Mouse (Mus musculus): ENCODE data around the gene Gstp1. TPM values are rescaled to one million over a fixed set of nuclear protein-coding genes. Genes with fewer than 3 reads are reported as not detected.
A peak's percentile ranks its signal among the peaks of the same experiment; 100 is the strongest.

The Gstp1 gene
- polyA plus RNA-seq, 1 experiment from 2014 or later, result 497 TPM

GRCm38 (mm10) chr19:3991966-3992365 lies 45.8 kb downstream of the Gstp1 start:
- ATAC-seq (ENCODE audit: low FRiP score) (no peak), DNase-seq (ENCODE audit: low spot score) (no peak)
- Histone ChIP-seq H3K9me3 (ENCODE audit: control insufficient read depth, low read length) (no peaks in the 10 kb centered on the region), H3K4me3 (replicated peaks; ENCODE audit: low read length) (no peak overlapping the region), H3K4me2 (replicated peaks) (no peak overlapping the region), H3K27ac (no peak overlapping the region), H3K9ac (no peak overlapping the region), H3K36me3 (replicated peaks; ENCODE audit: control insufficient read depth, insufficient read depth) (no peaks in the 10 kb centered on the region), H3K4me1 (replicated peaks; ENCODE audit: control insufficient read depth, insufficient read depth, low read length) (no peaks in the 10 kb centered on the region), H3K27me3 (ENCODE audit: control insufficient read depth, insufficient read depth, low read length) (no peaks in the 10 kb centered on the region)
- WGBS, result 86% methylated on average over 3 of the region's 3 CpGs

GRCm38 (mm10) chr19:3991562-3991961 lies 46.2 kb downstream of the Gstp1 start:
- H3K9me3 ChIP-seq (ENCODE audit: control insufficient read depth, low read length), result no peaks in the 10 kb centered on the region
- ATAC-seq (ENCODE audit: low FRiP score) (no peak), DNase-seq (ENCODE audit: low spot score) (no peak)
- H3K27me3 ChIP-seq (ENCODE audit: control insufficient read depth, insufficient read depth, low read length), result no peaks in the 10 kb centered on the region
- H3K9ac ChIP-seq, result no peak overlapping the region
- H3K4me3 ChIP-seq (replicated peaks; ENCODE audit: low read length), result no peak overlapping the region
- H3K4me1 ChIP-seq (replicated peaks; ENCODE audit: control insufficient read depth, insufficient read depth, low read length), result 0 out of 2 replicates have a peak, but pooled peaks cover under 1% of the 10 kb centered on the region
- WGBS, result 95% methylated on average over 3 of the region's 3 CpGs
- H3K36me3 ChIP-seq (replicated peaks; ENCODE audit: control insufficient read depth, insufficient read depth), result no peaks in the 10 kb centered on the region
- H3K4me2 ChIP-seq (replicated peaks), result no peak overlapping the region
- no peak overlapping the region for H3K27ac ChIP-seq

- Histone ChIP-seq H3K9ac (no peak overlapping the region), H3K4me2 (replicated peaks) (no peak overlapping the region), H3K4me1 (replicated peaks; ENCODE audit: control insufficient read depth, insufficient read depth, low read length) (0 out of 2 replicates have a peak, but pooled peaks cover 3% of the 10 kb centered on the region), H3K9me3 (ENCODE audit: control insufficient read depth, low read length) (no peaks in the 10 kb centered on the region), H3K27ac (no peak overlapping the region), H3K36me3 (replicated peaks; ENCODE audit: control insufficient read depth, insufficient read depth) (no peaks in the 10 kb centered on the region), H3K27me3 (ENCODE audit: control insufficient read depth, insufficient read depth, low read length) (no peaks in the 10 kb centered on the region), H3K4me3 (replicated peaks; ENCODE audit: low read length) (no peak overlapping the region)
- ATAC-seq (ENCODE audit: low FRiP score) (no peak), DNase-seq (ENCODE audit: low spot score) (no peak)
- 33% methylated on average over 6 of the region's 6 CpGs for WGBS
Observed at GRCm38 (mm10) chr19:3990804-3991203, 47.0 kb downstream of the Gstp1 start.

GRCm38 (mm10) chr19:3988750-3989149 lies 49.0 kb downstream of the Gstp1 start:
- WGBS, result 90% methylated on average over 4 of the region's 4 CpGs
- ATAC-seq (ENCODE audit: low FRiP score) (no peak), DNase-seq (ENCODE audit: low spot score) (no peak)

GRCm38 (mm10) chr19:3988066-3988465 lies 49.7 kb downstream of the Gstp1 start:
- ATAC-seq (ENCODE audit: low FRiP score) (no peak), DNase-seq (ENCODE audit: low spot score) (no peak)
- Histone ChIP-seq H3K9ac (no peak overlapping the region), H3K36me3 (replicated peaks; ENCODE audit: control insufficient read depth, insufficient read depth) (no peaks in the 10 kb centered on the region), H3K4me2 (replicated peaks) (no peak overlapping the region), H3K9me3 (ENCODE audit: control insufficient read depth, low read length) (no peaks in the 10 kb centered on the region), H3K27ac (no peak overlapping the region), H3K4me1 (replicated peaks; ENCODE audit: control insufficient read depth, insufficient read depth, low read length) (0 out of 2 replicates have a peak, but pooled peaks cover 3% of the 10 kb centered on the region), H3K4me3 (replicated peaks; ENCODE audit: low read length) (no peak overlapping the region), H3K27me3 (ENCODE audit: control insufficient read depth, insufficient read depth, low read length) (no peaks in the 10 kb centered on the region)
- 88% methylated on average over 14 of the region's 14 CpGs for WGBS

More at GRCm38 (mm10) chr19:3988750-3989149, 49.0 kb downstream of the Gstp1 start:
- Histone ChIP-seq H3K4me2 (replicated peaks) (no peak overlapping the region), H3K4me3 (replicated peaks; ENCODE audit: low read length) (no peak overlapping the region), H3K27ac (no peak overlapping the region), H3K4me1 (replicated peaks; ENCODE audit: control insufficient read depth, insufficient read depth, low read length) (0 out of 2 replicates have a peak, but pooled peaks cover 3% of the 10 kb centered on the region), H3K9me3 (ENCODE audit: control insufficient read depth, low read length) (no peaks in the 10 kb centered on the region), H3K27me3 (ENCODE audit: control insufficient read depth, insufficient read depth, low read length) (no peaks in the 10 kb centered on the region), H3K36me3 (replicated peaks; ENCODE audit: control insufficient read depth, insufficient read depth) (no peaks in the 10 kb centered on the region), H3K9ac (no peak overlapping the region)

- Histone ChIP-seq H3K27me3 (ENCODE audit: control insufficient read depth, insufficient read depth, low read length) (no peaks in the 10 kb centered on the region), H3K9ac (no peak within 1 kb of the TSS), H3K4me1 (replicated peaks; ENCODE audit: control insufficient read depth, insufficient read depth, low read length) (0 out of 2 replicates have a peak, but pooled peaks cover 3% of the 10 kb centered on the region), H3K27ac (no peak within 1 kb of the TSS), H3K36me3 (replicated peaks; ENCODE audit: control insufficient read depth, insufficient read depth) (no peaks in the 10 kb centered on the region), H3K9me3 (ENCODE audit: control insufficient read depth, low read length) (no peaks in the 10 kb centered on the region), H3K4me2 (replicated peaks) (no peak within 1 kb of the TSS), H3K4me3 (replicated peaks; ENCODE audit: low read length) (no peak within 1 kb of the TSS)
- DNase-seq (ENCODE audit: low spot score) (peak; percentile 31), ATAC-seq (ENCODE audit: low FRiP score) (no peak)
- WGBS, result 15% methylated on average over 8 of the region's 8 CpGs
Observed at GRCm38 (mm10) chr19:3986334-3986733, 51.5 kb downstream of the Gstp1 start, which contains the start of gene Acy3. Acy3 (plus strand) TSS chr19:3986570.

Other genes starting within 250 kb of the Gstp1 start
- 54.7 and 60.8 TPM in 2 replicates for gene Chka, start 186.2 kb downstream of the Gstp1 start, polyA plus RNA-seq (2014; fragmentation: Nextera tagmentation; extraction: Ambion mirVana)
- gene Tcirg1, start 130.9 kb downstream of the Gstp1 start, polyA plus RNA-seq (2014; fragmentation: Nextera tagmentation; extraction: Ambion mirVana), result 11.6 and 13.3 TPM in 2 replicates
- gene Ndufs8, start 125.2 kb downstream of the Gstp1 start, polyA plus RNA-seq (2014; fragmentation: Nextera tagmentation; extraction: Ambion mirVana), result 310 and 332 TPM in 2 replicates
- gene Aldh3b1, start 108.2 kb downstream of the Gstp1 start, polyA plus RNA-seq (2014; fragmentation: Nextera tagmentation; extraction: Ambion mirVana), result 2.4 and 3.3 TPM in 2 replicates
- 9.7 and 10.4 TPM in 2 replicates for gene Unc93b1, start 102.8 kb downstream of the Gstp1 start, polyA plus RNA-seq (2014; fragmentation: Nextera tagmentation; extraction: Ambion mirVana)
- gene Aldh3b3, start 79.3 kb downstream of the Gstp1 start, polyA plus RNA-seq (2014; fragmentation: Nextera tagmentation; extraction: Ambion mirVana), result not detected in 2 replicates
- gene Aldh3b2, start 65.7 kb downstream of the Gstp1 start, polyA plus RNA-seq (2014; fragmentation: Nextera tagmentation; extraction: Ambion mirVana), result 0.13 and 0.32 TPM in 2 replicates
- 2.1 and 3.6 TPM in 2 replicates for gene Acy3, start 51.4 kb downstream of the Gstp1 start, polyA plus RNA-seq (2014; fragmentation: Nextera tagmentation; extraction: Ambion mirVana)
- gene Tbx10, start 45.2 kb downstream of the Gstp1 start, polyA plus RNA-seq (2014; fragmentation: Nextera tagmentation; extraction: Ambion mirVana), result 0.46 TPM in 2 replicates
- gene Nudt8, start 37.4 kb downstream of the Gstp1 start, polyA plus RNA-seq (2014; fragmentation: Nextera tagmentation; extraction: Ambion mirVana), result 23.5 TPM in 2 replicates
- gene Gm49405, start 37.4 kb downstream of the Gstp1 start, polyA plus RNA-seq (2014; fragmentation: Nextera tagmentation; extraction: Ambion mirVana), result 2.7 and 3.4 TPM in 2 replicates
- 4.1 and 5.0 TPM in 2 replicates for gene Doc2g, start 34.7 kb downstream of the Gstp1 start, polyA plus RNA-seq (2014; fragmentation: Nextera tagmentation; extraction: Ambion mirVana)
- 242 and 259 TPM in 2 replicates for gene Ndufv1, start 25.2 kb downstream of the Gstp1 start, polyA plus RNA-seq (2014; fragmentation: Nextera tagmentation; extraction: Ambion mirVana)
- 1.7 TPM in 1 of 2 replicates, not detected in the other for gene Gstp2, start 8.0 kb upstream of the Gstp1 start, polyA plus RNA-seq (2014; fragmentation: Nextera tagmentation; extraction: Ambion mirVana)
- not detected in 2 replicates for gene Gstp3, start 21.6 kb upstream of the Gstp1 start, polyA plus RNA-seq (2014; fragmentation: Nextera tagmentation; extraction: Ambion mirVana)
- not detected in 2 replicates for gene Cabp2, start 43.6 kb upstream of the Gstp1 start, polyA plus RNA-seq (2014; fragmentation: Nextera tagmentation; extraction: Ambion mirVana)
- gene Cdk2ap2, start 59.2 kb upstream of the Gstp1 start, polyA plus RNA-seq (2014; fragmentation: Nextera tagmentation; extraction: Ambion mirVana), result 79.2 and 82.1 TPM in 2 replicates
- 70.0 and 74.7 TPM in 2 replicates for gene Pitpnm1, start 62.0 kb upstream of the Gstp1 start, polyA plus RNA-seq (2014; fragmentation: Nextera tagmentation; extraction: Ambion mirVana)
- gene Aip, start 87.9 kb upstream of the Gstp1 start, polyA plus RNA-seq (2014; fragmentation: Nextera tagmentation; extraction: Ambion mirVana), result 93.8 and 99.7 TPM in 2 replicates
- not detected in 2 replicates for gene Gpr152, start 101.8 kb upstream of the Gstp1 start, polyA plus RNA-seq (2014; fragmentation: Nextera tagmentation; extraction: Ambion mirVana)
- gene Cabp4, start 106.0 kb upstream of the Gstp1 start, polyA plus RNA-seq (2014; fragmentation: Nextera tagmentation; extraction: Ambion mirVana), result 0.11 and 0.26 TPM in 2 replicates
- 102 TPM in 2 replicates for gene Coro1b, start 110.6 kb upstream of the Gstp1 start, polyA plus RNA-seq (2014; fragmentation: Nextera tagmentation; extraction: Ambion mirVana)
- gene Ptprcap, start 115.6 kb upstream of the Gstp1 start, polyA plus RNA-seq (2014; fragmentation: Nextera tagmentation; extraction: Ambion mirVana), result 0.44 and 0.68 TPM in 2 replicates
- 35.8 and 39.7 TPM in 2 replicates for gene Rps6kb2, start 125.4 kb upstream of the Gstp1 start, polyA plus RNA-seq (2014; fragmentation: Nextera tagmentation; extraction: Ambion mirVana)
- gene Carns1, start 137.5 kb upstream of the Gstp1 start, polyA plus RNA-seq (2014; fragmentation: Nextera tagmentation; extraction: Ambion mirVana), result 5.3 and 6.0 TPM in 2 replicates
- gene Tbc1d10c, start 153.3 kb upstream of the Gstp1 start, polyA plus RNA-seq (2014; fragmentation: Nextera tagmentation; extraction: Ambion mirVana), result 0.43 and 0.68 TPM in 2 replicates
- gene Ppp1ca, start 154.1 kb upstream of the Gstp1 start, polyA plus RNA-seq (2014; fragmentation: Nextera tagmentation; extraction: Ambion mirVana), result 581 and 604 TPM in 2 replicates
- gene Rad9a, start 163.7 kb upstream of the Gstp1 start, polyA plus RNA-seq (2014; fragmentation: Nextera tagmentation; extraction: Ambion mirVana), result 19.4 and 22.5 TPM in 2 replicates
- gene Clcf1, start 176.3 kb upstream of the Gstp1 start, polyA plus RNA-seq (2014; fragmentation: Nextera tagmentation; extraction: Ambion mirVana), result 0.51 and 0.53 TPM in 2 replicates
- gene AC109138.7, start 176.4 kb upstream of the Gstp1 start, polyA plus RNA-seq (2014; fragmentation: Nextera tagmentation; extraction: Ambion mirVana), result not detected in 2 replicates
- 18.8 and 20.4 TPM in 2 replicates for gene Pold4, start 193.9 kb upstream of the Gstp1 start, polyA plus RNA-seq (2014; fragmentation: Nextera tagmentation; extraction: Ambion mirVana)
- 12.9 and 13.4 TPM in 2 replicates for gene Ssh3, start 231.2 kb upstream of the Gstp1 start, polyA plus RNA-seq (2014; fragmentation: Nextera tagmentation; extraction: Ambion mirVana)
- gene Ankrd13d, start 245.2 kb upstream of the Gstp1 start, polyA plus RNA-seq (2014; fragmentation: Nextera tagmentation; extraction: Ambion mirVana), result 50.7 and 56.6 TPM in 2 replicates

Measured in hindbrain, embryonic 14.5 days (tissue).